Mouse (Mus musculus) layer of hippocampus, postnatal 10 days (tissue): ENCODE results near the gene BC061237. TPM values are rescaled to one million over a fixed set of nuclear protein-coding genes. Genes with fewer than 3 reads are reported as not detected.
"Not testable (repeated sequence)": the region's sequence is repeated elsewhere in the genome, so short reads cannot be mapped to it uniquely, and the experiment has no call there.

Experiments
- DNase-seq, 2 experiments: peaks; one replicate each; pipeline ENCODE4 v3.0.0; 2021; ENCODE audit warnings: low spot score in 2 of 2
- long read RNA-seq: library from polyadenylated mRNA; stranded (forward); transcript quantifications from one replicate; pipeline ENCODE4 v2.0.0, GENCODE M21; 2023
- total RNA-seq, 2 experiments: library from RNA; stranded (reverse); gene quantifications; 2 replicates each; pipeline ENCODE4 v1.2.3; 2021

BC061237 gene
- total RNA-seq: not detected
- long read RNA-seq: 0 reads

DNA sequence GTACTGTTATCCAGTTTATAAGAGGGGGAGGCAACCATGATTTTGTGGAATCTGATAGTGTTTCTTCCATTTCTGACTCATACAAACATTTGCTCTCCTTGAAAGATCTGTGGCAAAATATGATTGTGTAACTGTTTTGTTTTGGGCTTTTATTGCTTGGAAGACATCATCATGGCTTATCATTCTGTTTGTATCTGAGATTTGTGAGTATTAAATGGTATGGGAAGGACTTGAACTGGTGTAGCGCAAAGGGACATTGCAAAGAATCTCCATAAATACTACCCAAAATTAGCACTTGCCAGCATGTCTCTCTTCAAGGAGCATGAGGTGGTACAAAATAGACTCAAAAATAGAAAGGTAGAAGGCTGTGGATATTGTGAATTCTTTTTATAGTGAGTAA is at the start of gene BC061237:
Gene BC061237, plus strand, starts transcription at position 301 of the 400 bp plus-strand sequence.
- DNase-seq: not testable (repeated sequence)

DNA sequence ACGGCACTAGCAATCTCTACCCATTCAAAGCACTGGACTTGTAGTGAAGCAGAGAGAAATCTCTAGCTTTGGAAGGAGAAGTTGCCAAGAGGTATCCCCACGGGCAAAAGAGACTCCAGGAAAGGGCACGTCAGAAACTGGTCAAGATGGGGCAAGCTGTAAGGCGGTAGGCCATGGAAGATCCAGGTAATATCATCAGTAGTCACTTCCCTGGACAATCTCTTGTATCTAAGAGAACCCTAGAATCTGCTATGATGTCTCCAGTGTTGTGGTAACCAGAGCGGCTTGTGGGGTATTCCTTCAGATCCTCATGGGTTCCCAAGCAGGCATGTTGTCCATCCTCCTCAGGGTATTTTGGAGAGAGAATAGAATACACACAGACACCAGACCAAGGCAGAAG is 25.7 kb downstream of the BC061237 start, which contains the start of gene Gm17093:
Gene Gm17093, plus strand, starts transcription at position 301 of the 400 bp plus-strand sequence.
- DNase-seq: not testable (repeated sequence)

DNA sequence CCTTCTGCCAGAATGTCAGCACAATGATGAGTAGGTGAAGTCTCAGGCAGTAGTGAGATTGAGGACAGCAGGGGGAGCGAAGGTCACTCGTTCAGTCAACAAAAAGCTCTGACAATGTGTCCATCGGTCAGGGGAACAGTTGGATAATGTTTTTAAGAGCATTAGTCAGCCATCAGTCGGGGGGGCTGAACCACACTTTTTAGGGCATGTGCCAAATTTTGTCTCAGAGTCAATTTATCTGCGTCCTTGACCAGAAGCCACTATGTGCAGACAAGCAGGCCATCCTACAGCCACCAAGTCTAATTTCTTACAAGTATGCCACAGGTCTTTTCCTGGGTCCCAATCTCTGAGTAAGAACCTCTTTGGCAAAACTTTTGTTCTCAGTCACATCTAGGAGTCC is 55.7 kb downstream of the BC061237 start:
- not testable (repeated sequence) for DNase-seq

Other genes starting within 250 kb of the BC061237 start
- gene Gm8220, start 206.9 kb upstream of the BC061237 start, total RNA-seq: not detected
- gene Gm5930, start 153.9 kb upstream of the BC061237 start, total RNA-seq: not detected
- gene Gm8229, start 127.1 kb upstream of the BC061237 start, total RNA-seq: not detected
- gene Gm3371, start 81.8 kb upstream of the BC061237 start, total RNA-seq: not detected
- not detected for gene Gm8232, start 58.8 kb upstream of the BC061237 start, total RNA-seq
- not detected for gene Gm17093, start 25.8 kb downstream of the BC061237 start, total RNA-seq
- not detected for gene Gm8247, start 90.7 kb downstream of the BC061237 start, total RNA-seq
- not detected for gene Gm5624, start 135.5 kb downstream of the BC061237 start, total RNA-seq
- not detected for gene Gm8257, start 214.0 kb downstream of the BC061237 start, total RNA-seq